33 mouse cellular contexts compared by ENCODE assay signal in genomic region chr4:123393004-123393403, GRCm38 (mm10). TPM values are rescaled to one million over a fixed set of nuclear protein-coding genes. Genes with fewer than 3 reads are reported as not detected.
"Had no signal": no experiment of that assay in that cellular context is flagged by ENCODE, and none has a peak within 500 bp of the region (broad histone marks: within the 10 kb centered on the region; RNA-seq: fewer than 3 reads in every experiment).

No protein-coding gene starts in this region.

- H3K27ac ChIP-seq: heart, embryonic 10.5 days; hindbrain, embryonic 10.5 days; hindbrain, embryonic 12.5 days; hindbrain, embryonic 14.5 days; kidney, embryonic 15.5 days; kidney, postnatal 0 days; limb, embryonic 13.5 days; limb, embryonic 15.5 days; liver, embryonic 12.5 days; liver, embryonic 14.5 days had no signal

- H3K4me3 ChIP-seq: heart, embryonic 10.5 days; heart, embryonic 12.5 days; hindbrain, embryonic 10.5 days; hindbrain, embryonic 12.5 days; kidney, embryonic 15.5 days; limb, embryonic 13.5 days; limb, embryonic 15.5 days; liver, embryonic 12.5 days had no signal

- H3K4me1 ChIP-seq: hindbrain, embryonic 10.5 days; hindbrain, embryonic 12.5 days; kidney, embryonic 15.5 days; limb, embryonic 13.5 days; limb, embryonic 15.5 days; liver, embryonic 12.5 days had no signal

- H3K4me2 ChIP-seq: heart, embryonic 12.5 days; hindbrain, embryonic 12.5 days; hindbrain, embryonic 14.5 days; kidney, embryonic 15.5 days; limb, embryonic 13.5 days; limb, embryonic 15.5 days; liver, embryonic 12.5 days had no signal

- ATAC-seq: hindbrain, embryonic 16.5 days; intestine, embryonic 16.5 days; liver, embryonic 12.5 days had no signal

- H3K9ac ChIP-seq: heart, embryonic 12.5 days; hindbrain, embryonic 12.5 days; hindbrain, embryonic 14.5 days; kidney, embryonic 15.5 days; limb, embryonic 13.5 days; limb, embryonic 15.5 days; liver, embryonic 12.5 days; liver, embryonic 14.5 days had no signal

- H3K27me3 ChIP-seq: heart, embryonic 12.5 days; hindbrain, embryonic 12.5 days; kidney, embryonic 15.5 days; limb, embryonic 13.5 days; limb, embryonic 15.5 days; liver, embryonic 12.5 days had no signal

- H3K9me3 ChIP-seq: heart, embryonic 12.5 days; hindbrain, embryonic 10.5 days; hindbrain, embryonic 12.5 days; kidney, embryonic 15.5 days; limb, embryonic 13.5 days; limb, embryonic 15.5 days; liver, embryonic 12.5 days had no signal

- DNase-seq: gastrocnemius, postnatal 10 days; gastrocnemius, postnatal 25 days; heart, postnatal 10 days; heart, postnatal 4 days; kidney, adult 18-20 months; kidney, adult 8-10 months; kidney, postnatal 14 days; kidney, postnatal 36 days; layer of hippocampus, adult 9-11 months; layer of hippocampus, postnatal 36 days; left cerebral cortex, postnatal 4 days had no signal

RNA-seq across cellular contexts. Expression of gene Bmp8a, which starts 50.0 kb away (rescaled TPM):
- total RNA-seq: gastrocnemius, postnatal 4 days; granulocyte monocyte progenitor cell, adult 5-6 weeks; heart, adult 8-10 months; layer of hippocampus, adult 18-20 months; layer of hippocampus, postnatal 14 days; layer of hippocampus, postnatal 36 days; left cerebral cortex, adult 8-10 months; liver, adult 2 months had no signal
- polyA plus RNA-seq: heart, embryonic 14.5 days; inflammation-experienced regulatory T-cells, adult 6 months; liver, adult 2 months had no signal
